Mouse (Mus musculus): ENCODE measurements around the gene Gpatch1. TPM values are rescaled to one million over a fixed set of nuclear protein-coding genes. Genes with fewer than 3 reads are reported as not detected.

Gpatch1 gene
- total RNA-seq (2023) = 1 to 10 TPM; 7.6 to 9.3 TPM

DNA sequence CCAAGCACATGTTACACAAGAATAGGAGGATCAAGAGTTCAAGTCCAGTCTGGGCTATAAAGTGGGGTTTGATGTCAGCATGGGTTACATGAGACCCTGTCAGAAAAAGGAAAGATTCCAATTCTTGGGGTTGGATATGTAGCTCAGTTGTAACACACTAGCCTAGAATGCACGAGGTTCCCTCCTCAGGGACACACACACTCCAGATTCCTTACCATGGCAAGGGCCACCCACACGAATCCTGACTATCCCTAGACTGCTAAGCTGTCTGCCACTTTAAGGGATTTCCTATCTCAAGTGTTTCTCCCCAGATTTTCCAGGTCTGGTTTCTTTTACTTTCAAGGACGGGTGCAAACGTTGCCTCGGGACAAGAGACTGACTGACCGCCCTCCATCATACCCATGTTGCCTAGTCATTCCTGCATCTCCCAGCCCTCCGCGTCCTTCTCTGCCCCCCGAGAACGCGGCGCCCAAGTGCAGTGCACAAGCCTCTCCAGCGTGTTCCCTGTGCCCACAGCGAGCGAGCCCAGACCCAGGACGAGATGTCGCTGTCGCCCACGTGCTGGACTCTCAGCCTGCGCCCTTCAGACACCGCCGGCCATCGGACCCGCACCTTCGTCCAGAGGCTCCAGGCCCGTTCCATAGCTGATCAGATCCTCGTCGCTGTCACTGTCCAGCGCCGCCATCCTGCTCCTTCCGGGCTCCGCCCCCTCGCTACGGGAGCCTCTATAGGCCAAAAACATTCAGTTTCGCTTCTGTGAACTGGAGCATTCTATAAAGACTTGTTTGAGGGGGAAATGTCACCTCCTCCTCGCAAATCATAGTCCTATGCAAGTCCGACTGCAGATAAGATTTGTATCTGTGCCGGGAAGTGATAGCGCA lies at the start of gene Gpatch1:
Gene Gpatch1 (minus strand): TSS at position 712 of the 881 bp plus-strand sequence.

DNA sequence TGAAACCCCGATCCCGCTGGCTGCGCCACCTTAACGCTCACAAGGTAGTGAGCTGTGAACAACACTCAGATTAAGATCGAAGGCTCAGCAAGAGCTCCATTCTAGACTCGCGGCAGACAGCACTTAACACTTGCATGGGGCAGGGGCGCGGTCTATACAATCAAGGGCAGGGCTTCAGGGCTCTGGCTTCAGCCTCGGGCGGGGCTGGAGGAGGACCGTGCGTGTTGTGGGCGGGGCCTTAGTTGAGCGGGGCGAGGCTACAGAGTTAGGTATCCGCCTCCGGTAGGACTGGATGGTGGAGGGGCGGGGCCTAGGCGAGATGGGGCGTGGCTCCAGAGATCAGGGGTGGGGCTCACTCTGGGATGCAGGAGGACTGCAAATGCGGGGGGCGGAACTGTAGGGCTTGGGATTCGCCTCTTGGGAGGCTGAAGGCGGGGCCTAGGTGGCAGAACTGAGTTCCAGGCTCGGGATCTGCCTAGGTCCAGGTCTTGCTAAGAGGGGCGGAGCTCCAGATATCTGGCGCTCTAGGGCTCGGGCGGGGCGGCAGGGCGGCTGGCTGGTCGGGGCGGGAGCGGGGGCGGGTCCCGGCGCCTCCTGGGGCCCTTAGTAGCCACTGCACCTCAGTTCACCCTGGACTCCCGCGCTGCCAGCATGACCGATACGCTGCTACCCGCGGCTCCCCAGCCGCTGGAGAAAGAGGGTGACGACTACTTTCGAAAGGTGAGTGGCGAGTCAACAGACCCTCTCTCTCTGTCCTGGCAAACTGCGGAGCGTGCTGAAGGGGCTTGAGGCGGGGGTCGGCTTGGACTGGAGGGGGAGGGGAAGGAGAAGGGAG lies 15.7 kb upstream of the Gpatch1 start, which contains the start of gene Rhpn2:
Gene Rhpn2 (plus strand): TSS at position 479 of the 835 bp plus-strand sequence.

Other genes with a start within 250 kb of the Gpatch1 start
- gene Cebpa, start 199.1 kb downstream of the Gpatch1 start, total RNA-seq (2023) = 10 to 100 TPM; 61.3 to 71.8 TPM
- not detected for gene Slc7a10, start 132.1 kb downstream of the Gpatch1 start, total RNA-seq (2023)
- under 1 TPM in 1 of 2 experiments, not detected in 1; 0.09 TPM for gene Lrp3, start 102.9 kb downstream of the Gpatch1 start, total RNA-seq (2023)
- gene Rhpn2, start 15.7 kb upstream of the Gpatch1 start, total RNA-seq (2023) = under 1 TPM; 0.13 to 0.72 TPM
- 1 to 10 TPM; 6.8 to 8.1 TPM for gene Faap24, start 78.4 kb upstream of the Gpatch1 start, total RNA-seq (2023)
- 10 to 100 TPM; 10.8 to 12.0 TPM for gene Cep89, start 78.6 kb upstream of the Gpatch1 start, total RNA-seq (2023)
- gene Slc7a9, start 130.4 kb upstream of the Gpatch1 start, total RNA-seq (2023) = not detected
- not detected for gene Tdrd12, start 219.3 kb upstream of the Gpatch1 start, total RNA-seq (2023)
- 10 to 100 TPM; 12.0 to 15.9 TPM for gene Nudt19, start 237.9 kb upstream of the Gpatch1 start, total RNA-seq (2023)

Data from neutrophil, adult 83 days (primary cell).